Mouse (Mus musculus) fat pad, adult 2 months (tissue): ENCODE results near the gene Fhad1.
"Not testable (repeated sequence)": the region's sequence is repeated elsewhere in the genome, so short reads cannot be mapped to it uniquely, and the experiment has no call there.

Source experiments
- DNase-seq: peaks from one replicate; pipeline ENCODE4 v3.0.0-alpha.2; 2011; ENCODE audit warnings: low read depth, low spot score; ENCODE audit errors: extremely low read depth

Fhad1 gene

DNA sequence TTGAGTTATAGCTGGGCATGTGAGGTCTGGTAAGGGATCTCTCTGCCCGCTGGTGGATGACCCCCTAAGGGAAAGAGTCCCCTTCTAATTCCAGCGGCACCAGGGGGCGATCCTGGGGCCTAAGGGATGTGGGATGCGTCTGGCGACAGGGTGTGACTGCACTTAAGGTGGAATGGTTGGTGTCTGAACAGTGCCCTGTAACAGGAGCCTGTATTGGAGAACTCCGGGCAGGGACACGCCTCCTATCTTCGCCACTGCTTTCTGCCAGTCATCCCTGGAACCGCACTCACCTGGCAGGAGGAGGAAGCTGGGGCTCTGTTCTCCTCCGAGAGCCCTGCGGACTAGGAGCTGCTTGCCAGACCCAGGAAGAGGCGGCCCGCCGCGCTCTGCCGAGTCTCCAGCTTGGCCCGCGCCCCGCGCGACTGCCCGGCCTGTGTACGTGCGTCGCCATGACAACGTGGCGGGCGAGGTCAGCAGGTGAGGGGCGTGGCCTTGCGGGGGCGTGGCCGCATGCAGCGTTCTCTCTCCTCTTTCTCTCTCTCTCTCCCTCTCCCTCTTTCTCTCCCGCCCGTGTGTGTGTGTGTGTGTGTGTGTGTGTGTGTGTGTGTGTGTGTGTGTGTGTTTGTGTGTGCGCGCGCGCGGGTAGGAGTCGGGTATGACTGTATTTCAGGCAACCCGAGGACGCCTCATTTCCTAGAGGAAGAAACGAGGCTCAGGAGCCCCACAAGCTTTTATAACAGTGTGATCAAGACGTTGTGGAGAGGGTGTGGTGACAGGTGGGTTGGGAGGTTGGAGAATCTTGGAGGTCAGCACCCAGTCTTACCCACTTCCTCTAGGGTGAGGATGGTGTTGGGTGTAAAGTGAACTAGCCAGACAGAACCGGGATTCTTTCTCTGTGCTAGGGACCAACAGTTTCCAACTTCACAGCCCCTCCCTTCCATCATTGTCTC is at the start of gene Fhad1:
TSS of gene Fhad1 (minus strand) at position 424 of the 950 bp plus-strand sequence.
- no peak for DNase-seq

DNA sequence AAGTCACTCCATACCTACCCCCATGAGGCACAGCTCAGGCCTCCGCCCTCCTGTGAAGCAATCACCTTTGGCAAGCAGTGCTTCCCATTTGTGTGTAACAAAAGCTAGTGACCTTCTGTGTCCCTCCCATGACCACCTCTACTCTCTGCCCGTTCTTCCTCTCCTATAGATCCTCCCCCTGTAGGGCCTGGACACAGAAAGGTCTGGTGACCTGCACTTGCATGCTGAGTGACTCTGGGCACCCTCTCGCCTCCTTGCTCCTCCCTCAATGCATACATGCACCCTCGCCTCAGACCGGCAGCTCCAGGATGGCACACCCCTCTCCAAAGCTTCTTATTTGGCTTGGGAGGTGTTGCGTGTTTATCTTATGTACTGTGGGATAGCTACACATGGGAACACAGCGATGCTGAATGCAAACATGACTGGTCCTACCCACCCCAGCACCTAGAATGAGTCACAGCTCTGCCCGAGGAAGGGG is 48.2 kb upstream of the Fhad1 start:
- DNase-seq, result no peak

DNA sequence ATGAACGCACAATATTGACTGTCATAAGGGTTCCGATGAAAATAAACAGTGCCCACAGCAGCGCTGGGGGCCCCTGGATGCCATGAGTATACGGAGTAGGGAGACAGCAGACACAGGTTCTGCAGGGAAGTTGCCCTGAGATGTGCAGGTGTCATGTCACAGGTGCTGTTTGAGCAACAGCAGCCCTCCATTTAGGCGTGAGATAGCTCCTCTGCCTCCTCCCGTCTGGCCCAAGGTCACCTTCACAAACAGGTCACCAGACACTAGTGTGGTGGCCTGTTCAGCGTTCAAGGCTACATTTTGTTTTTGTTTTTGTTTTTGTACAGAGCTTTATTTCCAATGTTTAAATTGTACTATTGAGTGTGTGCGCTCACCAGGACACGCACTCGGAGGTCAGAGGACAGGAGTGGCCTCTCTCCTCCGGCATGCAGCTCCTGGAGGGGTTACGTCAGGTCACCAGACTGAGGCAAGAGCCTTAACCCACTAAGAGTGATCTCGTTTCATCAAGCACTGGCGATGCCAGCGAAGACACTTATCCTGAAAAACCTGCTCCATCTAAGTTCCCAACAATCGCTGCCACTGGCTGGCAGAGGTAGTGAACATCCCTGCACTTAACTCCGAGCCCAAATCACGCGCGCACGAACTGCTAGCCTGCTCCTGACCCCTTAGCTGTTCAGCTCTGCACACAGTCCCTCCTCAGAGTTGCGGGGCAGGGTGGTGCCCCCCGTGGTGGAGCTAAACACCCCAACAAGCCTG is 46.8 kb upstream of the Fhad1 start:
- DNase-seq, result peak; percentile 68

DNA sequence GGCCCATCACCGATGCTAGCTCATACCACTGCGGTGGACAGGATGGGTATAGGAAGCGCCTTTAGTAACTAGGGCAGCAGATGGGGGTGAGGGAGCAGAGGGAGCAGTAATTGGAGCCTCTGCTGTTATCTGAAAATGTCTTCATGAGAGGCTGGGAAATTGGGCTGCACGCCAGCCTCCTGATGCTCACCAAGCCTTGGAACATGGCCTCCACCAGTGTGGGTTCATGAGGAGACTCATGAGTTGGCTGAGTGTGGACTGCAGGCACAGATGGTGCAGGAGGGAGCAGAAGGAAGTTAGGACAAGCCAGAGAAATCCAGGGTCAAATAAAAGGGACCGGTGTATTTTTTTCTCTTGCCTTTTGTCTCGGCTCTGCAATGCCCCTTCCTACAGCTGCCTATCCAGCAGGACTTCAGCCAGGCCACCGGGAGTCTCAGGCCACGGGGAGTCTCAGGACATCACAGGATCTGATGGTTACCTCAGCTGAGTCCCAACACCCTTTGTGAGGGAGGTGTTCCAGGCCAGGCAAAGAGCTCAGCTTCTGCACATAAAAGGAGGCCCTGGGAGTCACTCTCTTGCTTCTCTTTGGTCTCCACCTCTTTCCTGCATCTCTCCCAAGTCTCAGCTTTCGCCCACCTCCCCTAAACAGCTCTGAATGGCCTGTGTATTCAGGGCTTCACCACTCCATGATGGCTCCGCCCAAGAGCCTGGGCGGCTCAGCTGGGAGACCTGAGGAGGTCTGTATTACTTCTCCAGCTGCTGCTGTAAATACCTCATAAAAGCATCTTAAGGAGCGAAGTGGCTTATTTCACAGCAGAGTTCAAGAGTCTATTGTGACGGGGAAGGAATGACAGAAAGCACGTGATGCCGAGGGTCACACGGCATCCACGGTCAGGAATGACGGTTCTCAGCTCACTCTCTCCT is 45.8 kb upstream of the Fhad1 start:
- no peak for DNase-seq

DNA sequence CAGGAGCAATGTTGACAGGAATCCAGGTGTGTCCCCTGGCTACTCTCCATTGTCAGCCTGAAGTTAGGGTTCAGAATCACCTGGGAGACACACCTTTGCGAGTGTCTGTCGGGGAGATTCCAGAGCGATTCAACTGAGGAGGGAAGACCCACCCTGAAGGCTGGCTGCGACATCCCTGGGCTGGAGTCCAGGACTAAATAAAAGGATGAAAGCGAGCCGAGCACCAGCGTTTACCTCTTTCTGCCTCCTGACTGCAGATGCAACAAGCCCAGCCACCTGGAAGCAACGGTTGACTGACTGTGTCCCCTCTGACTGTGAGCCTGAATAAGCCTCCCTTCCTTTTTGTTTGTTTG is 44.9 kb upstream of the Fhad1 start:
- DNase-seq, result no peak

DNA sequence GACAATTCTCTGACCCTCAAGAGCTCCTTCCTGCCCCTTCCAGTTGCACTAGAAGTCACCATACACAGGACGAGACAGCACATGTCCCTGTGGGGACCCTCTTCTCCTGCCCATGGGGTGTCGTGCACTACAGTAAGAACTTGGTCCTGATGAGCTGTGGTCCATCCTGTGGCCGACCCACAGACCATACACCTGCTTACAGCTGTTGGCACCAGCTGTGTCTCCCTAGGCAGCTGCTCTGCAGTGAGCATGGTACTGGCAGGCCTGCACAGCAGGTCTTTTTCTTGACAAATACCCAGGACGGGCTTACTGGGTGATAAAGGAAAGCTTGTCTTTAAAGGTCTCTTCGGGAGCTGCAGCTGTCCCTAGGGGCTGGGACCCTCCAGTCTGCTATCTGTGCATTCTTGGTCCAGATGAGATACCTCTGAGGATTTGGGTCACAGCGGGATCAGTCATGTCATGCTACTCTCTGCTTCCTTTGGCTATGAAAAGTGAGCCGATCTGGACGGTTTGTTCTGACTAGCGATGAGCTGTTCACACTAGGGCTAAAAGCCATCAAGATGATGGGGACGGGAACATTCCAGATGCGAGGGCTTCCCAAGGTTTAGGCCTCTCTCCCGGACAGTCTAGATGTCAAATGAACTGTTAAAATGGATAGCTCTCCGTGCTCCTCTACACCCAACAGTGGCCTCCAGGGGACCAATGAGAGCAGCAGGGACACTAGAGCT is 44.4 kb upstream of the Fhad1 start:
- DNase-seq, result no peak

DNA sequence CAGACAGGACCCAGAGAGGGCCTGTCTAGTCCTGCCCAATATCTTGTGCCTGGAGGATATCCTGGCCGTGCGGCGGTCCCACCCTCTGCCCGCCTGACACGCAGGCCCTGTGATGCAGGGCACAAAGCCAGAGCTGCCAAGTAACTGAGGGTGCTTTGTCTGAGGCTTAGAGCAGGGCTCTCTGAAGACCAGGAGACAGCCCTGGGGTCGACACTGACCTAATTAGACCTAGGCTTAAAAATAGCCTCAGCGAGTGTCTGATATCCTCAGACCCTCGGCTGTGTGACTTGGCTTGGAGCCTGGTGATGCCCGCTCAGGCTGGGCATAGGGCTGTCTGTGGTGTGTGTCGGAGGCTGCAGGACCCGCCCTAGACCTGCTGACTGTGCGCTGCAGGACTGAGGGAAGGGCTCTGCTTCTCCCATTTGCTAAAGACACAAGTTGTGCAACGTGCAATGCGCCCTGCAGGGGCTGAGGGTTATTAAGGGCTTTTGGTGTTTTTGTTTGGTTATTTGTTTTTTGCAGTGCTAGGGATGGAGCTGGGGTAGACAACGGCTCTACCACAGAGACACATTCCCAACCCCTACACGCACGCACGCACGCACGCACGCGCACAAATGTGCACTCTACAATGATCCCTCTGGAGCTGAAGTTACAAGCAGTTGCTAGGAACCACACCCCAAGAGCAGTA is 42.8 kb upstream of the Fhad1 start:
- no peak for DNase-seq

DNA sequence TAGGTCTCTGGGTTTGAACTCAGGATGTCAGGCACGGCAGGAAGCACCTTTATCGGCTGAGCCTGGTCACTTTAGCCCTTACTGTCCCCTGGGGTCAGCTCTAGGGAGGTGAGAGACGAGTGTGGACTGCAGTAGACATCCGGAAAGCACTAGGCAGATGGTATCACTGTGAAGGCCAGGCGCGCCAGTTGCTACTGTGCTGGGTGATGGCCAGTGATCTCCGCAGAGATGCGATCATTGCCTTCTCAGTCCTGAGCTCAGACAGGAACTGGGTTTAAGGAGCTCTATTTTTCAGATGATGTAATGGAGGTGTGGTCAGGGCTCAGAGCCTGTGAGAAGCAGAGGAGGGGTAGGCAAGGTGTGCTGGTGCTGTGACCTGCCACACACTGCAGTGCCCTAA is 40.7 kb upstream of the Fhad1 start:
- no peak for DNase-seq

DNA sequence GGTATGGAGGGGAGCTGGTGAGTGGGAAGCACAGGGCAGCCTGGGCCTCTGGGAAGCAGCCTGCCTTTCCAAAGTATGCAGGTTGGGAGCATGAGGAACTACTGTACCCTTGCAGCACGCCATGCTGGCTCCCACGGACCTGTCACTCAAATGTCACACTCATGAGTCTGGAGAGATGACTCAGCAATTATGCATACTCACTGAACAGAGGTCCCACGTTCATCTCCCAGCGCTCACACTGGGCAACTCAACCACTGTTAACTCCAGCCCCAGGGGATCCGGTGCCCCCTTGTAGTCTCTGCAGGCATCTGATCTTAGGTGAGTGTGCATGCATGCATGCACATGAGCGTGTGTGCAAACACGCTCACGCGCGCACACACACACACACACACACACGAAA is 39.7 kb upstream of the Fhad1 start:
- DNase-seq, result no peak

DNA sequence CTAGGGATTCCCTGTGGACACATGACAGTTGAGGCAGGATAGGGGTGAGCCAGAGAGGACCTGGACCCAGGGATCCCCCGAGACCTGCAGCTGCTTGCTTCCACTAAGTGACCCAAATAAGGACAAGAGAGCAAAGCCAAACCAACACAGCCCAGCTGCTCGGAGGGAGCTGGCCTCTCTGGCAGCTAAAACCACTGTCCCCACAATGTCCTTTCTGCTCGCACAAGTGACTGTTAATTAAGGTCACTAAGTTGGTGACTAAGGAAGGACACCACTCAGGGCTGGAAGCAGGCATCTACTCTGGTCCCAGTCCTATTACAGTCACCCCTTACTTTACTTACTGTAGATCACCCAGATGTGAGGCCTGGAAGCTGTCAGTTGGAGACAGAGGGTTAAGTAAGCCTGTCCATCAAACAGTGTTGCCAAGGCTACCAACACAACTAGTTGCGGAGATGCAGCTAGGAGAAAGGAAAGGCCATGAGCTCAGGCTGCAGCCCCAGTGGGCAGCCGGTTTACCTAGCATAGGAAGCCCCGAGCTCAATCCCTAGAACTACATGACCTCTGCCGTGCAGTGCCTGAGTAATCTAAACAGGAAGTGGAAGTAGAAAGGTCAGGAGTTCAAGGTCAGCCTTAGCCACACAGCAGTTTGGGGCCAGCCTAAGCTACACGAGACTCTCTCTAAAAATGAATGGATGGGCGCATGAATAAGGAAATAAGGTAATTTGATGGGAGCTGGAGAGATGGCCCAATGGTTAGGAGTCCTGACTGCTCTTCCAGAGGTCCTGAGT is 39.0 kb upstream of the Fhad1 start:
- no peak for DNase-seq

DNA sequence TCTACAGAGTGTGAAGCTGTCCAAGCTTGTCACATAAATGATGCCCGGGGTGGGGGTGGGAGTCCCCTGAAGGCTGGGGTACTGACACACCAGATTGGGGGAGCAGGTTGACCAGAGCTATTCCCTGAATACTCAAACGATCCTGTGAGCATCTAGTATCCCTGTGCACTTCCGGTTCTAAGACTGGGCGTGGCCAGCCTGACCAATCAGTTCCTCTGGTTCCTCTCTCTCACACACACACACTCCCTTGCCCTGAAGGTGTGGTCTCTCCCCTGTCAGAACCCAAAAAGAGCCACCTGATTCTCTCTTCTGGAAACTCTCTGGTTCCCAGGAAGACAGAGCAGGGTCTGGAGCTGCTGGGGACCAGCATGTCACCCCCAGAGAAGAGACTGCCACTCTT is 38.4 kb upstream of the Fhad1 start:
- DNase-seq, result no peak

DNA sequence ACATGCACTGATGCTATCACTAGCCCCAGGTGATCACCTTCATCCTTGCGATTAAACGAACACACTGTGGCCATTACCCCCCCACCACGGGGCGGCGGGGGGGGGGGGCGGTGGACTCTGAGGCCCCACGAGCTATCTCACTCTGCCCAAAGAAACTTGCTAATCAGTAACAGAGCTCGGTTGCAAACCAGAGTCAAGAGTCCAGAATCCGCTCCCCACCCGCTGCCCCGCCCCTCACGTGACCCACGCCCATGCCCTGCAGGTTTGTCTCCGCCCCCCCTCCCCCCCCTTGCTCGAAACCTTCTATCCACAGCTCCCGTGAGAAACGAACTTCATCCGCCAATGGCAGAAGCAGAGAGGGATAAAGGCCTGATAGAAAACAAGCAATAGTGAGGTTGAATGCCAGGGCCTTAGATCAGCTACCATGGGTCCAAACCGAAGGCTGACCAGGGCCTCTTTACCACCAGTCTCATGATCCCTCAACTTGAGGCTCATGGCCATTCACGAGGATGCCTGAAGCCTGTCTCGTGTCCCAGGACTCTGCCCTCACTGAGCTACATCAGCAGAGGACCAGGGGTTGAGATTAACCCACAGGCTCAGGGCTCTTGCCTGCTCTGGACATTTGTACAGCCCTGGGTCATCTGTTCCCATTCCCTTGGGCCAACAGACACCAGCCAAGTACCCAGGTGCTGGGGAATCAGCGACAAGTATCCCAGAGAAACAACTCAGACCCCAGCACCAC is 37.7 kb upstream of the Fhad1 start:
- DNase-seq, result no peak

DNA sequence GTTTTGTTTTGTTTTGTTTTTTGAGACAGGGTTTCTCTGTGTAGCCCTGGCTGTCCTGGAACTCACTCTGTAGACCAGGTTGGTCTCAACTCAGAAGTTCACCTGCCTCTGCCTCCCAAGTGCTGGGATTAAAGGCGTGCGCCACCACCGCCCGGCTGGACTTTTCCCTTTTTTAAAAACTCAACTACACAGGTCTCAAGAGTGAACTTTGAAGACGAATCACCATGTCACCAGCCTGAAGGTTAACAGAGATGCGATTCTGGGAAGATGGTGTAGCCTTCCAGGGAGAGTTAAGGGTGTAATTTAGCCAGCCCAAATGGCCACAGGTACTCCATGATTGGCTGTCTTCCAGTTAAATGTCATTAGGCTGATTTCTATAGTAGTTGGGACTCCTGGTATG is 37.0 kb upstream of the Fhad1 start:
- DNase-seq, result not testable (repeated sequence)

DNA sequence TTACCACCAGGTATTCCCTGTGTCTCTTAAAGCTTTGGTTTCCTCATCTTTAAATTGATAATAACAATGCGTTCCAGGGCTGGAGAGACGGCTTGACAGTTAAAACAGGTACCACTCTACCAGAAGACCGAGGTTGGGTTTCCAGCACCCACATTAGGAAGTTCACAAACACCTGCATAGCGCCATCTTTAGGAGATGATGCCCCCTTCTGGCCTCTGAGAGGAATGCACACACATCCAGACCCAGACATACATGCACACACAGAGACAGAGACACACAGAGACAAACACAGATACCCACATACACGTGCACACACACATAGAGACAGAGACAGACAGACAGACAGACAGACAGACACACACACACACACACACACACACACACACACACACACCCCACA is 35.1 kb upstream of the Fhad1 start:
- DNase-seq, result no peak

DNA sequence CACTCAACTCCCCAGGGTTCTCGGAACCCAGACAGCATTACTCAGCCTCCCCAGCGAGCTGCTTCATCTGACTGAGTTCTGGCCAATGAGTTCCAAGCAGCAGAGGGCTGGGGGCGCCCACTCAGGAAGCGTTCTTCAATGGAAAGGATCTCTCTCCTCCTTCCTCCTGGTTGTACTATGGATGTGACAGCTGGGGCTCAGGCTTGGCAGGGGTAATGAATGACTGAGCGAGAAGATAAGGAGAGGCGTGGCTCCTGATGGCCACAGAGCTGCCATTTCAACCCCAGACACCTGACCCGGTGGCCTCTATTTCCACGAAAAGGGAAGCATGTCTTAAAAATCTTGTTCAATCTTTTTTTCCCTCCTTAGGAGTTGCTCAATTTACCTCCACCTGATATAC is 33.5 kb upstream of the Fhad1 start:
- no peak for DNase-seq

DNA sequence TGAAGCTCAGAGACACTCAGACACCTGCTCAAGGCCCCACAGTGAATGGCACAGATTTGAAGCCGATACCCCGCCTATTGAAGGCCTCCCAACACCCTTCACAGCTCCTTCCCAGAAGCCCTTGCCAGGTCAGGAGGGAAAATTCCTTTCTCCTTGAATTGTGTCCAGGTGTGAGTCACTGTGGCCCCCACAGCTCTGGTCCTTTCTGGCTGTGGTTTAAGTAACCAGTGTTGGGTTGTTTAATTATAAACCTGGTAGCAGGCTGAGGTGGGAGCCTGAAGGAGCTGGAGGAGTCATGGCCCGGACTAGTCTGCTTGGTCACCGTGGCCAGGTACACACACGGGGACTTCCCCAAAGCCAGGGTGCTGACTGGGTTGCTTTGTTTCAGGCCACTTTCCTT is 32.1 kb upstream of the Fhad1 start:
- DNase-seq, result no peak

DNA sequence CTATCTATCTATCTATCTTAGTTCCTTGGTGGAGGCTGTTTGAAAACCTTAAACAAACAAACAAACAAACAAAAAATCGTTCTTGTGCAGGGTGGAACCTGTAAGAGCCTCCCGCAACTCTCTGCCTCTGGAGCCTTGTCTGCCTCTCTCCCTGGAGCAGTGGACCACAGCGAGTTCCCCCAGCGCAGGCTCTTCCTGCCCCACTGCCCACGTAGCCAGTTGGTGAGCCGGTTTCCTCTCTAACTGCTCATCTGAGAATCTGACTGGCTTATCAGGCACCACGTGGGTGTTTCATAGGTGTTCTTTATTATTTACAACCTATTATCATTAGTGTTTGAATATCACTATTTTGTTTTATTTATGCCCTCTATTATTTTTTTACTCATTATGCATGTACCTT is 31.6 kb upstream of the Fhad1 start:
- no peak for DNase-seq

DNA sequence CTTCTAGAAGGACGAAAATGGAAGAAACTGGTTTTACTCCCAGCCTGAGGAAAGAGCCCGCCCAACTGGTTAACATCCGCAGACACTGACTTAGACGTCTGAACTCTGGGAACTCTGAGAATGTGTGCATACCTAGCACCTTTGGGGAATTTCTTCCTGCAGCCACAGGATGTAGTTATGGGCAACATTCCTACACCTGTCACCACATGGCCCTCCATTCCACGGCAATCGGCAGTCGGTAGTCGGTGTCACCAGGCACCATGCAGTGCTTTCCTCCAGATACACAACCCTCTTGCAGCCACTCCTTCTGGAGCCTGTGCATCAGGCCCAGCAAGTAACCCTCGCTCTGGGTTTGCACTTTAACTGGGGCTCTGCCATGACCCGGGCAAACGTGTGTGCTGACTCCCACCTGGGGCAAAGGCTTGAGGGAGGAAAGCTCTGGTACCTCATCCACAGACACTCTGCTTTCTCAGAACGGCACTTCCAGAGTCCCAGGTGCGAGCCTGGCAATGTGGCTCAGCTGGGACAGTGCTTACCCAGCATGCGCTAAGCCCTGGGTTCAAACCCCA is 30.8 kb upstream of the Fhad1 start:
- DNase-seq, result no peak
